Mouse (Mus musculus): ENCODE measurements around the gene Hoxc6.

DNA sequence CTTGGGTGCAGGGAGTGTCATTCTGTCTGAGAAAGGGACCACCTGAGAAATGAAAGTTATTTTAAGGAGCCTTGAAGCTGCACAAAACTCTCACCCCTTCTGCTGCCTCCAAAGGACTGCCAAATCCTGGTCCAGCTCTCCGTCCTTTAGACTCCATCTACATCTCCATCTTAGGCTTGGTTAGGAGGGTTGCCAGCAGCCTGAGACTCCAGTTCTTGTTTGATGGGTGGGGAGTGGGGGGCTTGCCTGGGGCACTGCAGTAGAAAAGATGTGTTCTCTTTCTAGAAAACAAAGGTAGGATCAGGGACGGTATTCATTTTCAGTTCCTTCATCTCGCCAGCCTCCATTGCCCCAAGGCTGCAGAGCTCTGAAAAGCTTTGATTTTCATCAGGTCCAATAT lies 626 bp upstream of the Hoxc6 start:
- no peak for TF ChIP-seq CTCF (conservative IDR thresholded peaks at IDR 0.05 in 1 of 2, IDR thresholded peaks at IDR 0.05 in 1 of 2; ENCODE audit: low read depth in 2 of 2, low read length in 2 of 2)
- TF ChIP-seq TCF12 (IDR thresholded peaks at IDR 0.05; ENCODE audit: low read depth, low read length), result no peak
- TF ChIP-seq HCFC1 (IDR thresholded peaks at IDR 0.05; ENCODE audit: low read depth, low read length), result no peak
